Mouse (Mus musculus): ENCODE results near the gene Hibadh.

Hibadh gene

GRCm38 (mm10) chr6:52567327-52568299 lies 72.6 kb downstream of the Hibadh start:
- no peak for DNase-seq (ENCODE audit: low spot score in 2 of 2)

DNA sequence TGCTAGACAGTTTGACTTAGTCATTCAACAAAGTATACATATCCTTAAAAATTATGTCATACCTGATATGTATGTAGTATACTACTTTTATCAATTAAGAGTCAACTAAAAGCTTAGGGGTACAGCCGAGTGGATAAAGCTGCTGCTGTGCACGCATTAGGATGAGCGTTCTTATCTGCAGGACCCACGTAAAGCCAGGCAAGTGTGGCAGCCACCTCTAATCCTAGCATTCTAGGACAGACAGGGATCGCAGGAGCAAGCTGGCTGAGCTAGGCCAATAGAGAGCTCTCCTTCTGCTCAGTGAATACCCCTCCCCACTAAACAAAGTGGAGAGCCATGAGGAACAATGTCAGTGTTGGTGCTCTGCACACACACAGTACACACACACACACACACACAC lies 75.0 kb downstream of the Hibadh start:
- DNase-seq (ENCODE audit: low spot score in 2 of 2) = no peak

DNA sequence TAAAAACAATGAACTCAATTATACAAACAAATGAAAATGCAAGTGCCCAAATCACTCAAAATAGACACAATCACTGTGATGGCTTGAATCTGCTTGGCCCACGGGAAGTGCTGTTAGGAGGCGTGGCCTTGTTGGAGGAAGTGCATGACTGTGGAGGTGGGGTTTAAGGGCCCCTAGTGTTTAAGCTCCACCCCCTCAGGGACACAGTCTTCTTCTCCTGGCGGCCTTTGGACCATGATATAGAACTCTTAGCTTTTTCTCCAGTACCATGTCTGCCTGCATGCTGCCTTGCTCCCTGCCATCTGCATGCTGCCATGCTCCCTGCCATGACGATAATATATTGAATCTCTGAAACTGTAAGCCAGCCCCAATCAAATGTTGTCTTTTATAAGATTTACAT lies 77.2 kb downstream of the Hibadh start:
- DNase-seq (ENCODE audit: low spot score in 2 of 2) = no peak

- no peak for DNase-seq (ENCODE audit: low spot score in 2 of 2)
Observed at GRCm38 (mm10) chr6:52559041-52559440, 81.1 kb downstream of the Hibadh start.

DNA sequence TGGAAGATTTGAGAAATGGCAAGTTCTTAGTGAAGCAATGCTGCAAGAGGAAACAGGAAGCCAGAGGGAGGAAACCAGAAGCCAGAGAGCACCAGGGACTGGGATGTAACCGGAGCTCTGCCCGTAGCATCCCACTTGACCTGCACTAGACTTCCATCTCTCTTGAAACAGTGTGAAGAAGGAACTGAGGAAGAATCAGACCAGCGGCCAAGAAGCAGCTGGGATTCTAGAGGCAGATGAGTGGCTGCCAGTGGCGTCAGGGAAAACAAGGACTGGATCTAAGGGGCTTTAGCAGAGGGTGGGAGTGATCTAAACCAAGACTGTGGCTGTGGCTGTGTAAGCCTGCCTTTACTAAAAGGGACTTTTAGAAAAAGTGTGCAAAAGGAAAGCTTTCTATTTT lies 95.8 kb downstream of the Hibadh start:
- DNase-seq (ENCODE audit: low spot score in 2 of 2) = no peak

GRCm38 (mm10) chr6:52542464-52542863 lies 97.7 kb downstream of the Hibadh start:
- DNase-seq (ENCODE audit: low spot score in 2 of 2) = no peak

- DNase-seq (ENCODE audit: low spot score in 2 of 2) = no peak
Observed at GRCm38 (mm10) chr6:52539911-52540310, 100.3 kb downstream of the Hibadh start.

DNA sequence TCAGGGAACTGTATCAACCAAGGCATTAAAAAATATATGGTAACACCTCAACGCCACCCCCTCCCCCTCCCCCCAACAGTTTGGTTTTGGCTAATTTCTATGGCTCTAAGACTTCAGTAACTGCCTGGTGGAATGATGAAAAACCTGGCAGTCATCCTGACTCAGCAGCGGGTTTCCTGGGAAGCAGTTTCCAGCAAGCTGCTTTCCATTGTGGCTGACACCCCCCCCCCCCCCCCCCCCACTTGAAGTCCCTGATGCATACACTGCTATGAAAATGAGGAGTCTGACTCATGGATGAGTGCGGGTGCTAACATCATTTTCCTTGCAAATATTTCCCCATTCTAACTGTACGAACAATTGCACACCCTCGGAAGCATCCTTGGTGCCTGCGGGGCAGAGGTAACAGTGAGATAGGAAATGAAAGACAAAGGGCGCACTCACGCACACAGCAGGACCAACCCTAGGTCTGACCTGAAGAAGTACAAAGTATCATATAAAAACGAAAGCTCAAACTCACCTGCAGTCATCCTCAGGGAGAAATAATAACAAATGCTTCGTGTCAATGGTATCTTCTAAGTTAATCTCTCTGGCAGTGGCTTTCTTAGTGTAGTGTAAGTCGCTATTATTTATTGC lies 105.0 kb downstream of the Hibadh start:
- DNase-seq (ENCODE audit: low spot score in 2 of 2) = no peak

DNA sequence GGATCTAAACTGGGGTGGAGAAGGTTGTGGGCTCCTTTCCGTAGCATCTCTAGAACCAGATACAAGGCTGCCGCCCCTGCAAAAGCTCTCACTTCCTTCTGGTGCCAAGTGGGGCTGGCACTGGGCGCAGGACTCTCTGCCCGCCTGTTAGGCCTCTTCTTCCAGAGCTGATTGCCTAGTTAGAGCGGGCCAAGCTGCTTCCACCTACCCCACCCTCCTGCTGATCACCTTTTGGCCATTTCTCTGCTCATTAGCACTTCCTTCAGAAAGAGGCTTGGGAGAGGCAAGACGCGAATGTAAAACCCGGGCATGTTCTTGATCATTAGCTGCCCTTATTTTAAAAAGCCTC lies 108.1 kb downstream of the Hibadh start:
- DNase-seq (ENCODE audit: low spot score in 2 of 2) = no peak

DNA sequence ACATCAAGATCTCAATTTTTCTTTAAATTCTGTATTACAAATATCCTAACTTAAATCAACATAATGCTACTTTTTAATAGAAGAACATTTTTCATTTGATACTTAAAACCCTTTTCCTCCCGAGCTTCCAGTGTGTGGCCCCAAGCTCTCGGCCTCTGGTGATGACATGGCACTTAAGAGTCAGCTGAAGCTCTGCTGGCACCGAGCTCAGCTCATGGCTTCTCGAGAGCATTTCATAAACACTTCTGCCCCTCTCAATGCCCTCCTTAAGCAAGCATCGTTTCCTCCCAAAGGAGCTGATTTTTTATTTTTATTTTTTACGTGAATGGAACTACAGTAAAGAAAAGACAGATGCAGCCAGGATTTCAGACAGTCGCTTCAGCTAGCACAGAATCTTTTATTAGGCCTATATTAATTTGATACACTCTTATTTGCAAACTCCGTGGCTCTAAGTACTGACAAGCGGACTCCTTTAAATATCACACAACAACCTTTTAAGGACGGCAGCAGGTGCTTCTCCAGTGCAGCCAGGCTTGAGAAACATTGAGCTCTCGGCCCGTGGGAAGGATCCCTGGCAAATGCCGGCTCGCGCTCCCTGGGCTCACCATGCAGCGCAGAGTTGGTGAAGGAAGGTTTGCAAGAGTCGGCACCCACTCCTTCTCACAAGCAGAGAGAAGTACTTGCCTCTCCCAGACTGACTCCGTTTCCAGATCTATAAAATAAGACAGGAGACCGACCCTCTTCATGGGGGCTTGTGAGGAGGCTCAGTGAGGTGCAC lies 108.6 kb downstream of the Hibadh start:
- DNase-seq (ENCODE audit: low spot score in 2 of 2) = no peak

- no peak for DNase-seq (ENCODE audit: low spot score in 2 of 2)
Observed at GRCm38 (mm10) chr6:52530861-52531260, 109.3 kb downstream of the Hibadh start.

DNA sequence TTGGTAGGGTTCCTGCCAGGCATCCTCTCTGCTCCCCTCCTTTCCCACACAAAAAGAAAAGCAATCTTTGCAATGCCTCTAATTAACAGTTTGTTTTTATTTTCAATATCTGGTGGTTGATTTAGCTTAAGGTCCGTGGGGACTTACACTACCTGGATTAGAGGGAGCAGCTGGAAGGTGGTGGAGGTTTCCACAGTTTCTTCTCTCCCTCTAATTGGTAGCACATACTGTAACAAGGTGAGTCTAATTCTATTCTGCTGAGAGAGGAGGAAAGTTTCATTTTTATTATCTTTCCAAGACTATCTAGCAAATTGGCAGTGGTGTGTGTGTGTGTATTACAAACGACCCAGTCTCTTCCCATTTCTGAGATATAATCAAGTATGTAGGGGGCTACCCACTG lies 116.0 kb downstream of the Hibadh start:
- no peak for DNase-seq (ENCODE audit: low spot score in 2 of 2)

DNA sequence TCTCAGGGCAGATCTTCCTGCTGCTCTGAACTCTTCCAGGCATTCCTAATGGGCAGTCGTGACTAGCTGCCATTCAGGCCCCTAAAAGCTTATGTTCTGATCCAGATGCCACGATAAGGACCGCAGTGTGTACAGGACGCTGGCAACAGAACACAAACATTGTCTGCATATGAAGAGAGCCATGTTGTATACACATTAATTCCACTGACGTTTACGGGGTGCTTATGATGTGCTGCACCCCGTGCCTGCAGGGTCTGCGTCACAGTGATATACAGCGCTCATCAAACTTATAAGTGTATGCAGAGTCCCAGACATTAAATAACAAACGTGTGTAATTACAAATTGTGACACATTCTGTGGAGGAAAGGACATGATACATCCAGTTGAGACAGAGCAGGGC lies 121.5 kb downstream of the Hibadh start:
- no peak for DNase-seq (ENCODE audit: low spot score in 2 of 2)

GRCm38 (mm10) chr6:52517272-52517671 lies 122.9 kb downstream of the Hibadh start:
- DNase-seq (ENCODE audit: low spot score in 2 of 2) = no peak

- no peak for DNase-seq (ENCODE audit: low spot score in 2 of 2)
Observed at GRCm38 (mm10) chr6:52513876-52514405, 126.2 kb downstream of the Hibadh start.

DNA sequence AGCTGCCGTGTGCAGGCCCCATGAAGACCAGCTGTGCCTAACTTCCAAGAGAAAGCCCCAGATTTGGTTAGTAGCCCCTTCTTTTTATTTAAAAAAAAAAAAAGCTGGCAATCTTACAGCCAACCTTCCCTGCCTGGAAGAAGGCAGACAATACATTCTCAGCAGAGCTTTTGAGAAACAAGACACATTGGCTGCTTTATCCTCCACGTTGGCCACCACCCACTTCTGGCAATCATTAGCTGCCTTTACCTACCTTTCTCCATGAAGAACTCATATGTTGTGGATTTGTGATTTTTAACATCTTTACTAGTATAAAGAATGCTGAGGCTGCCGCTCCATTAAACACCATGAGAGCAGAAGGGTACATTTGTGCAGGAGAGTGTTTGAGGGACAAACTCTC lies 131.4 kb downstream of the Hibadh start:
- DNase-seq (ENCODE audit: low spot score in 2 of 2) = no peak

DNA sequence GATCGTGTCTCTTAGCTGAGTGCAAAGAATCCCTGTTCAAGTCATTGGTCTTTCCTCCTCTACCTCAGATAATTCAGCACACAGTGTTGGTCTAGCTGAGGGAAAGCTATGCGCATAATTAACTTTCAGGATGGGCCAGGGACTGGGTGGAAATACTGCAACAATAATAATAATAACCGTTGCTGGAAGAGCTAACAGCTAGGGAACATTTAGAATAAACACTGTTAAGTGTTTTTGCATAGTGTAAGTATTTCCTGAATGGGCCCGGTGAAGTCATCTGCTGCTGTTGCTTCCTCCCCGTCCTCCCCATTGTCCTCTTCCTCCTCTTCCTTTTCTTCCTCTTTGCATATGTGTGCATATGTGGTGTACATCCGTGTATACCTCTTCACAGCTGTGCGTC lies 132.2 kb downstream of the Hibadh start:
- no peak for DNase-seq (ENCODE audit: low spot score in 2 of 2)

DNA sequence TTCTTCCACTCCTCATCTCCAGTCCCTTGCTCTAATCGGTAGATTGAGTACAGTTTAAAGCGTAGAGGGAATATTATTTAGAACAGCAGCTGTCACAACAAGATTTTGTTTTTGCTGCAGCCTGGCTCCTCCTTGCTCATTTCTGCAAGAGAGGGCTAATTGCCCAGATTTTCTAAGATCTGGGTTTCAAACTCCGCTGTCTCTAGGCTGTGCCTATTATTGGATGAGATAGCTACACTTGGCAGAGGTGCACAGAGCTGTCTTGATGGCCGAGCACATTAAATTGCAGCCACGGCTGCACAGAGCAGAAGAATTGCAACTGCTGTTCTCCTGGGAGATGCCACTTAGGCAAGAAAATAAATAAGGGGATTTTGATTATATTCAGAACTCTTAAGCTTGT lies 133.0 kb downstream of the Hibadh start:
- DNase-seq (ENCODE audit: low spot score in 2 of 2) = no peak

GRCm38 (mm10) chr6:52505777-52506755 lies 134.1 kb downstream of the Hibadh start:
- DNase-seq (ENCODE audit: low spot score in 2 of 2) = no peak

- DNase-seq (ENCODE audit: low spot score in 2 of 2) = no peak
Observed at GRCm38 (mm10) chr6:52504676-52505460, 135.3 kb downstream of the Hibadh start.

Measured in frontal cortex, postnatal 14 days (tissue).